Mouse (Mus musculus) G1E (cell line): ENCODE data around the gene Actn2.

Experiments used
- CTCF ChIP-seq: IDR thresholded peaks from 2 replicates; pipeline ENCODE4 v1.5.1; 2012; ENCODE audit warnings: low read depth, low read length, inconsistent platforms, mixed read lengths
- GATA1 ChIP-seq: IDR thresholded peaks from 2 replicates; pipeline ENCODE4 v1.6.1; 2012; ENCODE audit warnings: borderline replicate concordance, low read length, inconsistent platforms, mixed read lengths
- GATA2 ChIP-seq: IDR thresholded peaks from 2 replicates; pipeline ENCODE4 v1.6.1; 2012; ENCODE audit warnings: low read depth, low read length, inconsistent platforms, borderline replicate concordance
- POLR2AphosphoS5 ChIP-seq: IDR thresholded peaks from 2 replicates; pipeline ENCODE4 v1.6.1; 2012; ENCODE audit warnings: low read depth, low read length, inconsistent platforms; ENCODE audit not compliant: insufficient replicate concordance
- TAL1 ChIP-seq: conservative IDR thresholded peaks from 2 replicates; pipeline ENCODE4 v1.6.1; 2012; ENCODE audit warnings: low read depth, low read length, inconsistent platforms, mixed read lengths

GRCm38 (mm10) chr13:12356184-12356583 is 15.6 kb upstream of the Actn2 start:
- TF ChIP-seq CTCF (no peak), GATA1 (no peak), TAL1 (no peak), POLR2AphosphoS5 (no peak), GATA2 (no peak)
